Mouse (Mus musculus) spleen, adult 2 months (tissue): Measurements from ENCODE around the gene Dennd5b. TPM values are rescaled to one million over a fixed set of nuclear protein-coding genes. Genes with fewer than 3 reads are reported as not detected.
"Not testable (repeated sequence)": the region's sequence is repeated elsewhere in the genome, so short reads cannot be mapped to it uniquely, and the experiment has no call there.

ENCODE experiments used
- DNase-seq, 2 experiments: peaks; one replicate each; pipeline versions ENCODE4 v3.0.0 to v3.0.0-alpha.2; 2012 to 2021; ENCODE audit warnings: low spot score in 2 of 2, low read depth in 1 of 2
- H3K27ac ChIP-seq: fragments of 200-500 bp; 2 replicates; pipeline ENCODE4 v1.5.1; 2012; ENCODE audit warnings: low read length, inconsistent platforms; ENCODE audit not compliant: insufficient read depth
- H3K27me3 ChIP-seq: fragments of 200-500 bp; 2 replicates; pipeline ENCODE4 v1.6.1; 2012; ENCODE audit warnings: mild to moderate bottlenecking, moderate library complexity, low read length, inconsistent platforms; ENCODE audit not compliant: control insufficient read depth, insufficient read depth
- H3K36me3 ChIP-seq: fragments of 200-500 bp; 2 replicates; pipeline ENCODE4 v1.6.1; 2012; ENCODE audit warnings: mild to moderate bottlenecking, low read length, inconsistent platforms; ENCODE audit not compliant: control insufficient read depth, insufficient read depth
- H3K4me1 ChIP-seq: fragments of 200-500 bp; 2 replicates; pipeline ENCODE4 v1.6.1; 2011; ENCODE audit warnings: inconsistent platforms; ENCODE audit not compliant: control insufficient read depth, insufficient read depth, insufficient read length
- H3K4me3 ChIP-seq: fragments of 200-500 bp; 2 replicates; pipeline ENCODE4 v1.5.1; 2011; ENCODE audit warnings: mild to moderate bottlenecking, inconsistent platforms; ENCODE audit not compliant: insufficient read depth, insufficient read length; ENCODE audit errors: extremely low read depth
- CTCF ChIP-seq: fragments of 200-500 bp; IDR thresholded peaks from 2 replicates; pipeline ENCODE4 v1.5.1; 2011; ENCODE audit warnings: mild to moderate bottlenecking, inconsistent platforms; ENCODE audit not compliant: insufficient read depth, insufficient read length, insufficient replicate concordance; ENCODE audit errors: extremely low read depth
- POLR2A ChIP-seq: fragments of 200-500 bp; IDR thresholded peaks from 2 replicates; pipeline ENCODE4 v1.6.1; 2011; ENCODE audit warnings: low read depth, low read length, inconsistent platforms
- WGBS: fragments of 180-500 bp; shearing (Covaris S2); methylation state at CpG from one replicate; pipeline ENCODE4 v1.1.7; 2018; 5-methylcytosine and 5-hydroxymethylcytosine counted together
- polyA plus RNA-seq: library from polyadenylated mRNA; depleted of rRNA; stranded (reverse); fragments of >200 nt; gene quantifications from 2 replicates; pipeline ENCODE4 v1.2.3, GENCODE M21; 2012

Gene Dennd5b
- polyA plus RNA-seq, 1 experiment = 5.1 TPM

DNA sequence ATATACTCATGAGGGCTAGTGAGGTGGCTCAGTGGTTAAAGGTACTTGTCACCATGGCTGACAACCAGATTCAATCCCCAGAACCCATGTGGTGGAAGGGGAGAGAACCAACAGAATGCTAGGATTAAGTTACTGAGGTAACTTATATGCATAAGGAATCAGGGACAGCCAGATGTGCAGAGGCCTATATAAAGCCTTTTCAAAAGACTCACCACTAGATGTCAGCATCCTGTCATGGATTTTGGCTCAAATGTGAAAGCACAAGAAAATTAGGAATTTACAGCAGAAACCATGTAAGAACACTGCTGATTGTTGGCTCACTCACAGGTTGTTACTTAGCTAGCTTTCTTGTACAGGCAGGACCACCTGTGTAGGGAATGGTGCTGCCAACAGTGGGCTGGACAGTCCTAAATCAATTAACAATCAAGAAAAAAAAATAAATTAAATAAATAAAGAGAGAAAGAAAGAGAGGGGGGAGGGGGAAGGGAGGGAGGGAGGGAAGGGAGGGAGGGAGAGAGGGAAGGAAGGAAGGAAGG lies 90.6 kb downstream of the Dennd5b start:
- TF ChIP-seq POLR2A (no peak), CTCF (no peak)
- Histone ChIP-seq H3K27me3 (no peaks in the 10 kb centered on the region), H3K36me3 (peaks cover 14% of the 10 kb centered on the region), H3K4me1 (no peaks in the 10 kb centered on the region), H3K27ac (no peak overlapping the region), H3K4me3 (no peak overlapping the region)
- no peak for DNase-seq

GRCm38 (mm10) chr6:149005009-149005408 lies 96.5 kb downstream of the Dennd5b start:
- WGBS = 91% methylated on average over 7 of the region's 7 CpGs
- H3K4me3 ChIP-seq = no peak overlapping the region
- no peak overlapping the region for H3K27ac ChIP-seq
- H3K4me1 ChIP-seq = no peaks in the 10 kb centered on the region
- H3K27me3 ChIP-seq = no peaks in the 10 kb centered on the region
- DNase-seq = no peak
- TF ChIP-seq CTCF = no peak
- TF ChIP-seq POLR2A = no peak
- peaks cover 23% of the 10 kb centered on the region for H3K36me3 ChIP-seq

DNA sequence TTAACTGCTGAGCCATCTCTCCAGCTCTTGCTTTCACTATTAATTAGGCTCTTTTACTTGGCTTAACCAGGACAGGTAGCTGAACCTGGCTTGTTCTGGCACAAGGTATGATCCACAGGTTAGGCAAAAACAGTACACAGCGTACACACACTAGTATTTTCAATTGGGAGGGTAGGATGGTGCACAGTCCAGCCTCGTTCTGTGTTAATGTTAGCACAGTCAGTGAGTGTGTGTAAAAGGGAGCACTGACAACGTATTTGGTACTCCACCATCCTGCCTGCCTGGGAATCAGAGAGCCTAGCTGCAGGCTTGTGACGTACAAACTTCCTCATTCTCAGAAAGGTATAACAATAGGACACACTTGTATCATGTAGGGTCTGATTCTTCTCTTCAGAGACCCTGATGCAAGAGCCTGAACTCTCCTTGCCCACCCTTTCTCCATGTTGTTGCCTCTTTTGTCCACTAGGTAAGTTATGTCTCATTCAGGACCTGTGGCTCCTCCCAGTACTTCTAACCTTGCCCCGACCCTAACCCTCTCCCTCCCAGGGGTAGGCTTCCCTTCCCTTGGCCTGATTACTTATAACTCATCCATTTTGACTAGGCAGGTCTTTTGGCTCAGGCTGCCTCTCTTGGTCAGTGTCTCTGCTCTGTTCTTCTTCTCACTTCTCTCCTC lies 107.0 kb downstream of the Dennd5b start:
- TF ChIP-seq CTCF (no peak), POLR2A (no peak)
- no peak overlapping the region for H3K27ac ChIP-seq
- no peak for DNase-seq
- peaks cover 4% of the 10 kb centered on the region for H3K36me3 ChIP-seq
- no peaks in the 10 kb centered on the region for H3K27me3 ChIP-seq
- WGBS = 47% methylated on average over 5 of the region's 5 CpGs
- H3K4me1 ChIP-seq = no peaks in the 10 kb centered on the region
- no peak overlapping the region for H3K4me3 ChIP-seq

DNA sequence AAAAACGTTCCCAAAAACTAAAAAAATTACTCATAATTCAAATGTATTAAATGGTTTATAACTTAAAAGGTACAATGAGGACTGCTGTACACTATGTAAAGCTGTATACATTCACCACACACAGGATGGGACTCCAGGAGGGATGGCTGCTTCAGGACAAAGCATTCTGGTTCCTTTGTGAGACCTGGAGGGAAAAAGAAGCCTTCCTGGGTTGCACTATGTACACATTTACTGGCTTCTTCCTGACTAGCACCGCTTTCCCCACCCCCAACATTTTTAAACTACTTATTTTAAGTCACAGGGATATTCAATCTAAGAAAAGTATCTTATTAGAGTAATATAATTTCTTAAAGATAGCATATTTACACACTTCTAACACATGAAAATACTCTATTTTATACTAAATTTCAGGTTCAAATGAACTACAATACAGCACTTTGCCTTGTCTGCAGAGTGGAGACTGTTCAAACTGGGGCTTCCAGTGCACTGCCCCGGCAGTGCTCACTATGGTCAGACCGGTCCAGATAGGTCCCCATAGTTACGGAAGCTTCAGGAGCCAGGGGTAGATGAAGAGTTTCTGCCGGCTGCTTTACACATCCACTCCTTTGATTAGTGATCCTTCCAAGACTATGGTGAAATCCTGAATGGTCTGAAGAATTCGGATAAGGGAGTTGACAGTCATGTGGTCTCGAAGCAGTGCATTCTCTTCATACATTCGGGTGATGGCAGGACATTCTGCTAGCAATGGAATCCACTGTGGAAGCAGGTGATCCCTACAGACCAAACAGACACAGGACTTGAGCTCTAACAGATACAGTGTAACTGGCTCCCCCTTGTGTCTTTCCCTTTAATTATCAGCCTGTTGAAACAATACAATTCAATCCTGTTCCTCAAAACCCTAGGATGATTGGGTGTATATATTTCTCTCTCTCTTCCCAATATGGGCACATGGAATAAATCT lies 108.1 kb downstream of the Dennd5b start:
- H3K36me3 ChIP-seq = peaks cover 1% of the 10 kb centered on the region
- 59% methylated on average over 9 of the region's 9 CpGs for WGBS

DNA sequence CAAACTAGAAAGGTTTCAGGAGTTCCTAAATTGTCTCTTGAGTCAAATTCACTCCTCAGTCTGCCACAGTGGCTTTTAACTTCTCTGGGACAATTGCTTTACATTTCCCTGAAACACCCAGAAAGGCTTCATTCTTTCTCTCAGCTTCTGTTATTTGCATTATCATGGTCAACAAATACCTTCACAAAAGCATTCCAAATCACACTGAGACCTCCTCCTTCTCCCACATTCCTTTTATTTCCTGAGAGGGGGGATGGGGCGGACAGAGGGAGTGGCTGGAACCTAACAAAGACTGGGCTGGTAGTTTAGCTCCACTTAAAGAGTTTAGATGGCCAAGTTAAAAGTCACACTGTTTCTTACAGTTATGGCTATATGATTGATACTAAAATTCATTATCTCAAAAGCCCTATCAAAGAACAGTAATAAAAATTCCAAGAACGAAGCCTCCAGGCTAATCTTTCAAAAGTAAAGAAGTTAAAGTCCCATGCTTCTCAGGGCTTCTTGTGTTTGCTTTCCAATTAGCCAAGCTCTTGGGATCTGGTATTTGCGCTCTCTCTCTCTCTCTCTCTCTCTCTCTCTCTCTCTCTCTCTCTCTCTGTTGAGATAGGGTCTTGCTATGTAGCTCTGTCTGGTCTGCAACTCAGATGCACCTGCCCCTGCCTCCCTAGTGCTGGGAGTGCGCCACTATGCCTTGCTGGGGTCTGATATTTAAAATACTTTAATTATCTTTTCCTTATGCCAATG lies 108.9 kb downstream of the Dennd5b start:
- 89% methylated on average over 4 of the region's 4 CpGs for WGBS
- peaks cover 1% of the 10 kb centered on the region for H3K36me3 ChIP-seq
- TF ChIP-seq CTCF = no peak
- no peak for TF ChIP-seq POLR2A
- no peaks in the 10 kb centered on the region for H3K4me1 ChIP-seq
- DNase-seq = no peak
- H3K4me3 ChIP-seq = no peak overlapping the region
- H3K27me3 ChIP-seq = no peaks in the 10 kb centered on the region
- no peak overlapping the region for H3K27ac ChIP-seq

More for the DNA sequence above, 108.1 kb downstream of the Dennd5b start:
- Histone ChIP-seq H3K4me3 (no peak overlapping the region), H3K27ac (no peak overlapping the region), H3K27me3 (no peaks in the 10 kb centered on the region), H3K4me1 (no peaks in the 10 kb centered on the region)
- TF ChIP-seq CTCF = no peak
- TF ChIP-seq POLR2A = no peak
- DNase-seq = no peak

DNA sequence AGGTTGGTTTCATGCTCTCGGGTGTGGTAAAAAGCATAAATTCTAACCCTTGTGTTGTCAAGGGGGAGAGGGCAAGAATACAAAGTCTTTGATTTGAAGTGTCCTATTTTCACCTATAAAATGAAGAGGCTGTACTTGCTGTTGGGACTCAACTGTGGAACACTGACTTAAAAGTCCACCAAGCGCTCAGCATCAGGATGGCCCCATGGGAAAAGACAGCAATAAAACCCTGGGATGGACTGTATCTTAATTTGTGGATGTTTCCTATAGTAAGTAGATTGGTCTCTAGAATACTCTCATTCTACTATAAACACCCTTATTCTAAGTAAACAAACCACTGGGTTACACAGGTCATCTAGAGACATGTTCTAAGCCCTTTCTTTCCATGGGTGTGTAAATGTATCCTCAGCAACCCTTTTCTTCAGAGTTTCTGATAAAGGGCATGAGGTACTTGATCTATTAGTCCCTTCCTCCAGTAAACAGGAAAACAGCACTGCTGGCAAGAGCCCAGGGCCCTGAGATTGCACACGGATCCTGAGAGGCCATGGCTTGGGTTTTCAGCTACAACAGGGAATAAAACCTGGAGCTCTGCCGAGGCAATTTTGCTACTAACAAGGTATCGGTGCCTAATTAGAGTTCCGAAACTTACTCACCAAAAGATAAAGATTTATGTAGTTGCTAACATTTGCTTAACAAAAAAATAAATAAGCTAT lies 109.7 kb downstream of the Dennd5b start:
- H3K27ac ChIP-seq = no peak overlapping the region
- no peaks in the 10 kb centered on the region for H3K4me1 ChIP-seq
- 83% methylated on average over 6 of the region's 6 CpGs for WGBS
- no peak overlapping the region for H3K4me3 ChIP-seq
- no peak for TF ChIP-seq POLR2A
- no peak for TF ChIP-seq CTCF
- H3K36me3 ChIP-seq = peaks cover 1% of the 10 kb centered on the region
- DNase-seq = no peak
- H3K27me3 ChIP-seq = no peaks in the 10 kb centered on the region

GRCm38 (mm10) chr6:148989792-148990491 lies 111.5 kb downstream of the Dennd5b start:
- DNase-seq, H3K36me3 ChIP-seq, H3K27me3 ChIP-seq, H3K27ac ChIP-seq, H3K4me1 ChIP-seq, H3K4me3 ChIP-seq: not testable (repeated sequence)
- WGBS = 28% methylated on average over 3 of the region's 3 CpGs
